Mouse (Mus musculus) cerebellum, postnatal 10 days (tissue): ENCODE data around the gene Pex6.
"Not testable (repeated sequence)": the region's sequence is repeated elsewhere in the genome, so short reads cannot be mapped to it uniquely, and the experiment has no call there.

ENCODE experiments used
- DNase-seq, 2 experiments: peaks; one replicate each; pipeline ENCODE4 v3.0.0; 2021; ENCODE audit warnings: mixed read lengths in 2 of 2

The Pex6 gene

GRCm38 (mm10) chr17:46736160-46736559 lies 24.9 kb downstream of the Pex6 start:
- DNase-seq: peak; percentile 45 to 54

GRCm38 (mm10) chr17:46741305-46741704 lies 30.0 kb downstream of the Pex6 start:
- DNase-seq: no peak

- peak; percentile 29 to 30 for DNase-seq
Observed at GRCm38 (mm10) chr17:46742986-46743385, 31.7 kb downstream of the Pex6 start.

GRCm38 (mm10) chr17:46745506-46745905 lies 34.2 kb downstream of the Pex6 start:
- no peak for DNase-seq

GRCm38 (mm10) chr17:46747234-46747633 lies 36.0 kb downstream of the Pex6 start:
- no peak for DNase-seq

- no peak for DNase-seq
Observed at GRCm38 (mm10) chr17:46747806-46748205, 36.5 kb downstream of the Pex6 start.

GRCm38 (mm10) chr17:46749282-46749681 lies 38.0 kb downstream of the Pex6 start:
- no peak for DNase-seq

GRCm38 (mm10) chr17:46750580-46750979 lies 39.3 kb downstream of the Pex6 start:
- DNase-seq: no peak

GRCm38 (mm10) chr17:46751056-46751793 lies 40.0 kb downstream of the Pex6 start:
- DNase-seq: peak in 1 of 2 experiments; percentile 19

- peak; percentile 98 to 99 for DNase-seq
Observed at GRCm38 (mm10) chr17:46751794-46752556, 40.7 kb downstream of the Pex6 start, which contains the start of gene Cnpy3. TSS of gene Cnpy3 (minus strand) at chr17:46752214.

GRCm38 (mm10) chr17:46758753-46759152 lies 47.5 kb downstream of the Pex6 start:
- DNase-seq: no peak

GRCm38 (mm10) chr17:46763544-46763943 lies 52.3 kb downstream of the Pex6 start, which contains the start of gene Ptcra:
TSS of gene Ptcra (minus strand) at chr17:46763712.
- DNase-seq: no peak

- DNase-seq: not testable (repeated sequence)
Observed at GRCm38 (mm10) chr17:46764916-46765315, 53.7 kb downstream of the Pex6 start.

- peak; percentile 40 to 48 for DNase-seq
Observed at GRCm38 (mm10) chr17:46767868-46768267, 56.6 kb downstream of the Pex6 start.

- no peak for DNase-seq
Observed at GRCm38 (mm10) chr17:46770546-46770945, 59.3 kb downstream of the Pex6 start.

- peak; percentile 15 to 49 for DNase-seq
Observed at GRCm38 (mm10) chr17:46771025-46771424, 59.8 kb downstream of the Pex6 start.

- peak; percentile 34 to 44 for DNase-seq
Observed at GRCm38 (mm10) chr17:46771616-46772015, 60.4 kb downstream of the Pex6 start.

GRCm38 (mm10) chr17:46772038-46772403 lies 60.8 kb downstream of the Pex6 start:
- DNase-seq: no peak

GRCm38 (mm10) chr17:46772404-46773277 lies 61.4 kb downstream of the Pex6 start, which contains the start of gene 2310039H08Rik:
TSS of gene 2310039H08Rik (plus strand) at chr17:46772635.
- peak; percentile 89 to 90 for DNase-seq

- DNase-seq: peak; percentile 50 to 53
Observed at GRCm38 (mm10) chr17:46773278-46774130, 62.2 kb downstream of the Pex6 start.

GRCm38 (mm10) chr17:46774131-46774472 lies 62.8 kb downstream of the Pex6 start:
- DNase-seq: no peak

- no peak for DNase-seq
Observed at GRCm38 (mm10) chr17:46775070-46775469, 63.8 kb downstream of the Pex6 start.
